Mouse (Mus musculus) embryonic fibroblast, embryonic 13.5 days (primary cell): ENCODE data around the gene Ttc26.

Source experiments
- CTCF ChIP-seq: IDR thresholded peaks from 2 replicates; pipeline ENCODE4 v1.5.1; 2011; ENCODE audit warnings: mild to moderate bottlenecking, control low read depth, low read length, moderate library complexity, borderline replicate concordance; ENCODE audit not compliant: insufficient read depth
- POLR2A ChIP-seq: IDR thresholded peaks from 2 replicates; pipeline ENCODE4 v1.6.1; 2011; ENCODE audit warnings: low read depth, mild to moderate bottlenecking, control low read depth, low read length, moderate library complexity

- TF ChIP-seq CTCF (no peak), POLR2A (no peak)
Observed at GRCm38 (mm10) chr6:38353181-38353580, 28.1 kb upstream of the Ttc26 start.
